Mouse (Mus musculus) layer of hippocampus, postnatal 36 days (tissue): ENCODE measurements around the gene Gm3233. TPM values are rescaled to one million over a fixed set of nuclear protein-coding genes. Genes with fewer than 3 reads are reported as not detected.
"Not testable (repeated sequence)": the region's sequence is repeated elsewhere in the genome, so short reads cannot be mapped to it uniquely, and the experiment has no call there.

Source experiments
- DNase-seq, 2 experiments: peaks; one replicate each; pipeline ENCODE4 v3.0.0; 2022
- total RNA-seq, 2 experiments: library from RNA; stranded (reverse); gene quantifications; 2 replicates each; pipeline ENCODE4 v1.2.3; 2021

The Gm3233 gene
- total RNA-seq, 2 experiments from 2014 or later: not detected

DNA sequence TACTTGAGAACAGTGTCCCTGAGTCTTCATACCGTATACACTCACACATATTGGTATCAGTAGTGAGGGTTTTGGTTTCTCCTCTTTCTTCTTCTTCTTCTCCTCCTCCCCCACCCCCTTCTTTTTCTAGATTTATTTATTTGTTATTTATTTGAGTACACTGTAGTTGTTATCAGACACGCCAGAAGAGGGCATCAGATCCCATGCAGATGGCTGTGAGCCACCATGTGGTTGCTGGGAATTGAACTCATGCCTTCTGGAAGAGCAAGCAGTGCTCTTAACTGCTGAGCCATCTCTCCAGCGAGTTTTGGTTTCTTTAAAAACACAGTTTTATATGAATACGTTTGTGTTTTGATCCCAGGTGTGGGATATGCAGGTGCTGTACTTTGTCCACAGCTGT lies 31.2 kb downstream of the Gm3233 start:
- no peak for DNase-seq

- DNase-seq: no peak
Measured at GRCm38 (mm10) chr10:77726186-77726585, 33.3 kb downstream of the Gm3233 start, which contains the start of gene Gm10100. TSS of gene Gm10100 (plus strand) at chr10:77726486.

GRCm38 (mm10) chr10:77724855-77725254 lies 34.6 kb downstream of the Gm3233 start:
- no peak for DNase-seq

DNA sequence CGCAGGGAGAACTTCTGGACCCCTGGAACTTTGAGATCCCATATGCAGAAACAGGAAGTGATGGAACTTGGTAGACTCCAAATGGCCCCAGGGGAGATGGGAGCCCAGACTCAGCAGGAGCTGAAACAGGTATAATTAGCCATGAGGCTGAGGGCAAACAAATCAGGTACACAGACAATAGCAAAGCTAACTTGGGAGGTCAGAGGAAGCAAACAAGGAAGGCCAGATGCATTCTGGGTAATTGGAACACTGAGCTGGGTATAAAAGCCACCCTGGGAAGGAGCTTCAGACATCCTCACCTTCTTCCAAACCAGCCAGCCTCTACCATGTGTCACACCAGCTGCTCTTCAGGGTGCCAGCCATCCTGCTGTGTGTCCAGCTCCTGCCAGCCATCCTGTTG lies 39.2 kb downstream of the Gm3233 start, which contains the start of gene Krtap12-1:
Gene Krtap12-1 (plus strand): TSS at position 301 of the 400 bp plus-strand sequence.
- DNase-seq: not testable (repeated sequence)

- DNase-seq: no peak
Measured at GRCm38 (mm10) chr10:77715507-77715906, 44.0 kb downstream of the Gm3233 start, which contains the start of gene Gm10142. TSS of gene Gm10142 (plus strand) at chr10:77715807.

- no peak for DNase-seq
Measured at GRCm38 (mm10) chr10:77713734-77714133, 45.7 kb downstream of the Gm3233 start.

DNA sequence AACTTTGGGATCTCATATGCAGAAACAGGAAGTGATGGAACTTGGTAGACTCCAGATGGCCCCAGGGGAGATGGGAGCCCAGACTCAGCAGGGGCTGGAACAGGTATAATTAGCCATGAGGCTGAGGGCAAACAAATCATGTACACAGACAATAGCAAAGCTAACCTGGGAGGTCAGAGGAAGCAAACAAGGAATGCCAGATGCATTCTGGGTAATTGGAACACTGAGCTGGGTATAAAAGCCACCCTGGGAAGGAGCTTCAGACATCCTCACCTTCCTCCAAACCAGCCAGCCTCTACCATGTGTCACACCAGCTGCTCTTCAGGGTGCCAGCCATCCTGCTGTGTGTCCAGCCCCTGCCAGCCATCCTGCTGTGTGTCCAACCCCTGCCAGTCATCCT lies 48.3 kb downstream of the Gm3233 start, which contains the start of gene Gm10024:
Gene Gm10024 (plus strand): TSS at position 301 of the 400 bp plus-strand sequence.
- DNase-seq: not testable (repeated sequence)

DNA sequence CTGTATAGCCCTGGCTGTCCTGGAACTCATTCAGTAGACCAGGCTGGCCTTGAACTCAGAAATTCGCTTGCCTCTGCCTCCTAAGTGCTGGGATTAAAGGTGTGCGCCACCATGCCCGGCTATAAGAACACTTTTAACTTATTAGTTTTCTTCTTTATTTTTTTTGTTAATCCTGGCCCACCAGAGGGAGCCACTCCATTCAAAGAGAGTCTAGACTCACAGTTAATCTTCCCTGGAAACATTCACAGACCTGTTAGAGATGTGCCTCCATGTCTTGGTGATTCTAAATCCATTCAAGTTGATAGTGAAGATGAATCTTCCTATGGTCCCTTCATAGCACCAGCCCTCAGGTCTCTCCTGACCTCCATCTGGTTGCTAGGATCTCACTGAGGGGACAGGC lies 49.7 kb downstream of the Gm3233 start:
- no peak for DNase-seq

Other genes with a start within 250 kb of the Gm3233 start
- gene Fam207a, start 243.9 kb downstream of the Gm3233 start, total RNA-seq: 10 to 100 TPM; 35.1 to 37.4 TPM
- gene Itgb2, start 229.4 kb downstream of the Gm3233 start, total RNA-seq: 1 to 10 TPM; 3.6 TPM
- gene Pttg1ip, start 178.0 kb downstream of the Gm3233 start, total RNA-seq: 10 to 100 TPM; 68.2 to 69.0 TPM
- gene Sumo3, start 153.6 kb downstream of the Gm3233 start, total RNA-seq: 100 to 1,000 TPM; 127 TPM
- 10 to 100 TPM; 17.2 to 29.6 TPM for gene Gm49325, start 153.5 kb downstream of the Gm3233 start, total RNA-seq
- 10 to 100 TPM; 83.8 to 95.4 TPM for gene Ube2g2, start 137.4 kb downstream of the Gm3233 start, total RNA-seq
- not detected for gene Tspear, start 73.1 kb downstream of the Gm3233 start, total RNA-seq
- gene Gm19402, start 68.9 kb downstream of the Gm3233 start, total RNA-seq: not detected
- not detected for gene Gm9508, start 62.4 kb downstream of the Gm3233 start, total RNA-seq
- not detected for gene Gm10272, start 53.1 kb downstream of the Gm3233 start, total RNA-seq
- not detected for gene Gm10024, start 48.2 kb downstream of the Gm3233 start, total RNA-seq
- not detected for gene Gm10142, start 43.9 kb downstream of the Gm3233 start, total RNA-seq
- not detected for gene Krtap12-1, start 39.1 kb downstream of the Gm3233 start, total RNA-seq
- not detected for gene Gm10100, start 33.2 kb downstream of the Gm3233 start, total RNA-seq
- gene Gm18596, start 17.0 kb downstream of the Gm3233 start, total RNA-seq: not detected
- not detected for gene Gm9736, start 8.3 kb downstream of the Gm3233 start, total RNA-seq
- gene Gm3238, start 11.6 kb upstream of the Gm3233 start, total RNA-seq: not detected
- gene Gm7138, start 17.3 kb upstream of the Gm3233 start, total RNA-seq: not detected
- gene Gm3250, start 22.9 kb upstream of the Gm3233 start, total RNA-seq: not detected
- not detected for gene Gm7137, start 28.5 kb upstream of the Gm3233 start, total RNA-seq
- gene Gm9639, start 35.4 kb upstream of the Gm3233 start, total RNA-seq: not detected
- not detected for gene Gm19668, start 39.5 kb upstream of the Gm3233 start, total RNA-seq
- not detected for gene Gm9507, start 52.2 kb upstream of the Gm3233 start, total RNA-seq
- not detected for gene Gm2696, start 55.0 kb upstream of the Gm3233 start, total RNA-seq
- gene Krtap10-4, start 67.4 kb upstream of the Gm3233 start, total RNA-seq: not detected
- gene Krtap10-10, start 76.3 kb upstream of the Gm3233 start, total RNA-seq: not detected
- gene Gm36176, start 87.1 kb upstream of the Gm3233 start, total RNA-seq: not detected
- gene Gm10318, start 93.2 kb upstream of the Gm3233 start, total RNA-seq: not detected
- gene Gm3285, start 102.3 kb upstream of the Gm3233 start, total RNA-seq: not detected
- gene Lrrc3, start 142.9 kb upstream of the Gm3233 start, total RNA-seq: 1 to 10 TPM; 3.8 to 4.7 TPM
- 10 to 100 TPM; 30.3 to 40.0 TPM for gene Trpm2, start 210.9 kb upstream of the Gm3233 start, total RNA-seq
- gene 1810043G02Rik, start 218.8 kb upstream of the Gm3233 start, total RNA-seq: 10 to 100 TPM; 34.6 to 37.4 TPM